Comparison of ENCODE assay signal across 8 mouse cellular contexts in the genomic region with DNA sequence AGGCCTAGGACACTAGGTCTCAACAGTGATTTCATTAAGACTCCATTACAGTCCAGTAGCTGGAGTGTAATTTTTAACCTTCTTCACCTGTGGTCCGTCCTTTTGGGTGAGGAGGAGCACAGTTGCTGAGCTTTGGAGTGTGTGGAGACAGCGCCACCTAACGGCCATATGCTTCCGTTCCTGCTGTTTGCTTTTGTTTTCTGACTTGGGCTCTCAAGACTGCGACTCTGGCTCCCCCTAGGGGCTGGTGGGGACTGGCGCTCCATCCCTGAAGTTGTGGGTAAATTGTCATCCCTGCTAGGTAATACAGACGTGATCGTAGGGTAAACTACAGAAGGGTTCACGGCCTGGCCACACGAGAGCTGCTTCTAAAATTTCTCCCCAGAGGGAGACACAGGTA. TPM values are rescaled to one million over a fixed set of nuclear protein-coding genes. Genes with fewer than 3 reads are reported as not detected.
DNase-seq lines count a peak whose midpoint lies in the region; ATAC-seq and TF ChIP-seq lines count a peak whose summit lies in the region.

No protein-coding gene starts in this region.

- peaks cover 20% of the 10 kb centered on the region for H3K27me3 ChIP-seq in embryonic facial prominence, embryonic 10.5 days (replicated peaks; ENCODE audit: low read depth, poor library complexity, severe bottlenecking)
- H3K27me3 ChIP-seq in heart, adult 2 months (ENCODE audit: control insufficient read depth, insufficient read depth, low read length): no peaks in the 10 kb centered on the region
- H3K27me3 ChIP-seq in kidney, embryonic 15.5 days: peaks cover 26% of the 10 kb centered on the region
- H3K27me3 ChIP-seq in limb, embryonic 14.5 days (ENCODE audit: control insufficient read depth, insufficient read depth, low read length): no peaks in the 10 kb centered on the region

- no peak overlapping the region for H3K9ac ChIP-seq in heart, adult 2 months (ENCODE audit: low read depth, low read length)
- no peak overlapping the region for H3K9ac ChIP-seq in kidney, embryonic 15.5 days
- H3K9ac ChIP-seq in limb, embryonic 14.5 days (ENCODE audit: low read depth, low read length, severe bottlenecking): no peak overlapping the region

- peak; percentile 44; the same call in 1 of the 2 replicates for ATAC-seq in kidney, embryonic 15.5 days (replicated peaks; ENCODE audit: low FRiP score)
- peak; percentile 63 for ATAC-seq in limb, embryonic 14.5 days (ENCODE audit: low FRiP score, low read depth)
- ATAC-seq in monocyte, adult 5-6 weeks (replicated peaks; ENCODE audit: insufficient number of reproducible peaks, low FRiP score, low TSS enrichment, poor library complexity, severe bottlenecking): peak; percentile 88

- peak; percentile 93 for DNase-seq in 416B (ENCODE audit: low read depth)
- DNase-seq in adrenal gland, postnatal 14 days: peak; percentile 96
- DNase-seq in embryonic facial prominence, embryonic 10.5 days (ENCODE audit: low spot score): peak; percentile 95
- DNase-seq in heart, adult 2 months: peak; percentile 88 to 90
- DNase-seq in limb, embryonic 14.5 days (ENCODE audit: low spot score): peak; percentile 95
- DNase-seq in spleen, postnatal 36 days (ENCODE audit: low spot score in 2 of 2): peak; percentile 84 to 88

- H3K4me2 ChIP-seq in kidney, embryonic 15.5 days: no peak overlapping the region
- no peak overlapping the region for H3K4me2 ChIP-seq in limb, embryonic 14.5 days (replicated peaks; ENCODE audit: low read depth, low read length, severe bottlenecking)

- WGBS in embryonic facial prominence, embryonic 10.5 days: 2% methylated on average over 10 of the region's 10 CpGs
- 2% methylated on average over 10 of the region's 10 CpGs for WGBS in heart, adult 2 months
- WGBS in kidney, embryonic 15.5 days: under 1% methylated on average over 10 of the region's 10 CpGs
- 1% methylated on average over 10 of the region's 10 CpGs for WGBS in limb, embryonic 14.5 days

- TF ChIP-seq POLR2A in heart, adult 2 months (IDR thresholded peaks at IDR 0.05; ENCODE audit: insufficient read depth, low read depth, low read length): no peak
- peak; percentile 33; the same call in 1 of the 2 replicates for TF ChIP-seq POLR2A in limb, embryonic 14.5 days (IDR thresholded peaks at IDR 0.05; ENCODE audit: borderline replicate concordance, extremely low read depth, insufficient read depth, insufficient read length)

- TF ChIP-seq CTCF in heart, adult 2 months (IDR thresholded peaks at IDR 0.05): peak; percentile 100

- TF ChIP-seq EP300 in heart, adult 2 months (IDR thresholded peaks at IDR 0.05; ENCODE audit: insufficient read depth, low read depth, low read length): peak; percentile 85

- H3K79me2 ChIP-seq in heart, adult 2 months (replicated peaks; ENCODE audit: control insufficient read depth, insufficient read depth, low read length): no peaks in the 10 kb centered on the region

- intact Hi-C loops in heart, adult 2 months (cut with DNase I): loop anchor here (1.0 to 10.0 kb wide), 7 partner anchors 78 to 344 kb away; no protein-coding TSS in a partner anchor

- no peak overlapping the region for H3K27ac ChIP-seq in embryonic facial prominence, embryonic 10.5 days (replicated peaks)
- no peak overlapping the region for H3K27ac ChIP-seq in heart, adult 2 months
- H3K27ac ChIP-seq in kidney, embryonic 15.5 days: no peak overlapping the region
- H3K27ac ChIP-seq in limb, embryonic 14.5 days (replicated peaks; ENCODE audit: low read depth, low read length): no peak overlapping the region

- H3K36me3 ChIP-seq in embryonic facial prominence, embryonic 10.5 days (replicated peaks): no peaks in the 10 kb centered on the region
- no peaks in the 10 kb centered on the region for H3K36me3 ChIP-seq in heart, adult 2 months (ENCODE audit: control insufficient read depth, insufficient read depth, low read length)
- no peaks in the 10 kb centered on the region for H3K36me3 ChIP-seq in kidney, embryonic 15.5 days
- H3K36me3 ChIP-seq in limb, embryonic 14.5 days (ENCODE audit: control insufficient read depth, insufficient read depth, low read length): no peaks in the 10 kb centered on the region

- peaks cover 7% of the 10 kb centered on the region for H3K4me1 ChIP-seq in embryonic facial prominence, embryonic 10.5 days
- H3K4me1 ChIP-seq in heart, adult 2 months (ENCODE audit: control insufficient read depth, insufficient read depth, low read length): no peaks in the 10 kb centered on the region
- H3K4me1 ChIP-seq in kidney, embryonic 15.5 days: 0 out of 2 replicates have a peak, but pooled peaks cover 3% of the 10 kb centered on the region
- H3K4me1 ChIP-seq in limb, embryonic 14.5 days (ENCODE audit: control insufficient read depth, insufficient read depth, low read length): no peaks in the 10 kb centered on the region

- H3K4me3 ChIP-seq in embryonic facial prominence, embryonic 10.5 days: no peak overlapping the region
- no peak overlapping the region for H3K4me3 ChIP-seq in heart, adult 2 months
- no peak overlapping the region for H3K4me3 ChIP-seq in kidney, embryonic 15.5 days (replicated peaks)
- no peak overlapping the region for H3K4me3 ChIP-seq in limb, embryonic 14.5 days (replicated peaks; ENCODE audit: low read length)

- no peaks in the 10 kb centered on the region for H3K9me3 ChIP-seq in embryonic facial prominence, embryonic 10.5 days
- H3K9me3 ChIP-seq in kidney, embryonic 15.5 days (replicated peaks): no peaks in the 10 kb centered on the region
- H3K9me3 ChIP-seq in limb, embryonic 14.5 days (ENCODE audit: control insufficient read depth, low read length): no peaks in the 10 kb centered on the region

RNA-seq across cellular contexts. Expression of a gene that starts 39.3 kb away (rescaled TPM):
- total RNA-seq in adrenal gland, postnatal 14 days (2021): 2.4 and 2.9 TPM in 2 replicates
- polyA plus RNA-seq in embryonic facial prominence, embryonic 10.5 days (2016; fragmentation: Nextera tagmentation; extraction: Ambion mirVana): 17.4 and 18.0 TPM in 2 replicates
- 1 to 10 TPM; 3.0 to 3.2 TPM for total RNA-seq in heart, adult 2 months (2021)
- polyA plus RNA-seq in heart, adult 2 months (2012; rRNA removed): 2.5 and 3.3 TPM in 2 replicates
- 12.8 and 16.3 TPM in 2 replicates for polyA plus RNA-seq in kidney, embryonic 15.5 days (2015; fragmentation: Nextera tagmentation; extraction: Ambion mirVana)
- 8.4 and 8.5 TPM in 2 replicates for polyA plus RNA-seq in limb, embryonic 14.5 days (2012; rRNA removed)
- polyA plus RNA-seq in limb, embryonic 14.5 days (2014; fragmentation: Nextera tagmentation; extraction: Ambion mirVana): 5.0 and 5.4 TPM in 2 replicates
- 0.86 TPM in 1 of 3 replicates, not detected in the others for total RNA-seq in monocyte, adult 5-6 weeks (2017)

RNA-seq across cellular contexts. Expression of a gene that starts 48.0 kb away (rescaled TPM):
- total RNA-seq in adrenal gland, postnatal 14 days (2021): 17.2 and 22.9 TPM in 2 replicates
- 21.8 and 22.3 TPM in 2 replicates for polyA plus RNA-seq in embryonic facial prominence, embryonic 10.5 days (2016; fragmentation: Nextera tagmentation; extraction: Ambion mirVana)
- 1 to 10 TPM; 6.1 to 8.1 TPM for total RNA-seq in heart, adult 2 months (2021)
- polyA plus RNA-seq in heart, adult 2 months (2012; rRNA removed): 17.7 and 19.1 TPM in 2 replicates
- polyA plus RNA-seq in kidney, embryonic 15.5 days (2015; fragmentation: Nextera tagmentation; extraction: Ambion mirVana): 52.5 and 53.5 TPM in 2 replicates
- polyA plus RNA-seq in limb, embryonic 14.5 days (2012; rRNA removed): 12.3 and 14.4 TPM in 2 replicates
- 7.3 and 7.7 TPM in 2 replicates for polyA plus RNA-seq in limb, embryonic 14.5 days (2014; fragmentation: Nextera tagmentation; extraction: Ambion mirVana)
- total RNA-seq in monocyte, adult 5-6 weeks (2017): 0.32 to 0.49 TPM (median 0.38 TPM) in 3 replicates

RNA-seq across cellular contexts. Expression of a gene that starts 50.2 kb away (rescaled TPM):
- not detected in 2 replicates for total RNA-seq in adrenal gland, postnatal 14 days (2021)
- polyA plus RNA-seq in embryonic facial prominence, embryonic 10.5 days (2016; fragmentation: Nextera tagmentation; extraction: Ambion mirVana): 0.88 and 0.98 TPM in 2 replicates
- total RNA-seq in heart, adult 2 months (2021): not detected
- polyA plus RNA-seq in heart, adult 2 months (2012; rRNA removed): not detected in 2 replicates
- polyA plus RNA-seq in kidney, embryonic 15.5 days (2015; fragmentation: Nextera tagmentation; extraction: Ambion mirVana): not detected in 2 replicates
- polyA plus RNA-seq in limb, embryonic 14.5 days (2012; rRNA removed): not detected in 2 replicates
- polyA plus RNA-seq in limb, embryonic 14.5 days (2014; fragmentation: Nextera tagmentation; extraction: Ambion mirVana): not detected in 2 replicates
- total RNA-seq in monocyte, adult 5-6 weeks (2017): not detected in 3 replicates
